Mouse (Mus musculus): ENCODE measurements around the gene Mindy3. TPM values are rescaled to one million over a fixed set of nuclear protein-coding genes. Genes with fewer than 3 reads are reported as not detected.

The Mindy3 gene
- polyA plus RNA-seq, 1 experiment, result 45.9 TPM

DNA sequence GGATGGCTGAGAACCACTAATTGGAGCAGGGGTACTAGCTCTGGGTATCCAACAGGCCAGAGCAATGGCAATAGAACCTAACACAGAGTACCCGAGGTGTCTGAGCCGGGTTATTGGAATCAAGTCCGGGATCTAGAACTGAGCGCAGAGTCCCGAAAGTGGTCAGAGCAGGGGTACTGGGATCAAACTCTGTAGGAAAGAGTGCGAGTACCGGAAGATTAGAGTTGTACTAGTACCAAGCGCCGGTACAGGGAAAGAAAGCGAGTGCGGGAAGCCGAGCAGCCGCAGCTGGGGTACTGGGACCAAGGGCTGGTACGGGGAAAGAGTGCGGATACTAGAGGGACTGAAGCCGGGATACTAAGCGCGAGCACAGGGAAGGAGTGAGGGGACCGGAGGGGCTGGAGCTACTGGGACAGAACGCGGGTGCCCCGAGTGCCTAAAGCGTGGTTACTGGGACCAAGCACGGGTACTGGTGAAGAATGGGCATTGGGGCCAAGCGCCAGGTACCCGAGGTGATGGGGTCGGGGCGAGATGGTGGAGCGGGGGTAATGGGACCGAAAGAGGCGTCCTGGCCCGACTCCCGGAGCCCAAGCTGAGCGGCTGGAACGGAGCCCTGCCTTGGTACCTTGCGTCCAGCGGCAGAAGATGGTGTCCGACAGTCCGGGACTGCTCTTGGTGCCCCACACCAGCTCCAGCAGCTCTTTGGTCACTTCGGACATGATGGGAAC is 572 bp downstream of the Mindy3 start:
- Histone ChIP-seq H3K27ac (ENCODE audit: insufficient read depth, low read depth, low read length) (peak overlapping the region; percentile 24; the same call in 1 of the 2 replicates), H3K27me3 (replicated peaks; ENCODE audit: control insufficient read depth, insufficient read depth, low read length) (no peaks in the 10 kb centered on the region), H3K4me1 (ENCODE audit: control insufficient read depth, insufficient read depth, low read length) (peaks cover 10% of the 10 kb centered on the region; the same call in 1 of the 2 replicates), H3K4me3 (ENCODE audit: insufficient read depth, low read depth, low read length) (peak overlapping the region; percentile 77), H3K36me3 (ENCODE audit: control insufficient read depth, insufficient read depth, low read length) (no peaks in the 10 kb centered on the region)
- under 1% methylated on average over 40 of the region's 40 CpGs for WGBS
- DNase-seq, result peak; percentile 27
- TF ChIP-seq CTCF (conservative IDR thresholded peaks at IDR 0.05; ENCODE audit: insufficient read depth, insufficient read length, low read depth, low read length) (no peak), POLR2A (IDR thresholded peaks at IDR 0.05; ENCODE audit: low read depth, low read length) (no peak)

DNA sequence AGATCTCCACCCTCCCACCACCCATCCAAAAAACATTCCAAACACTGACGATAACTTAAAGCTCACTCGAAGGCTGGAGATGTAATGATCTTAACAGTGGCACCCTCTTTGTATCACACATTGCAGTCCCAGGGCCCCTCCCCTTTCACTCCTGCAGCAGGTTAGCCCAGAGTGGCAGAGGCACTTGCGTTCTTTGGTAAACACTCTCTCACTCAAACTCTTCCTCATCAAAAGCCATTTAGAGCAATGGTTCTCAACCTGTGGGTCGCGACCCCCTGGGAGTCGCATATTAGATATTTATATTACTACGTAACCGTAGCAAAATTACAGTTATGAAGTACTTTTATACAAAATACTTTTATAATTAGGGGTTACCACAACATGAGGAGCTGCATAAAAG is 1.1 kb downstream of the Mindy3 start:
- Histone ChIP-seq H3K27ac (ENCODE audit: insufficient read depth, low read depth, low read length) (no peak overlapping the region), H3K4me1 (ENCODE audit: control insufficient read depth, insufficient read depth, low read length) (peaks cover 10% of the 10 kb centered on the region; the same call in 1 of the 2 replicates), H3K4me3 (ENCODE audit: insufficient read depth, low read depth, low read length) (peak overlapping the region; percentile 77), H3K27me3 (replicated peaks; ENCODE audit: control insufficient read depth, insufficient read depth, low read length) (no peaks in the 10 kb centered on the region), H3K36me3 (ENCODE audit: control insufficient read depth, insufficient read depth, low read length) (no peaks in the 10 kb centered on the region)
- no peak for TF ChIP-seq CTCF (conservative IDR thresholded peaks at IDR 0.05; ENCODE audit: insufficient read depth, insufficient read length, low read depth, low read length)
- no peak for TF ChIP-seq POLR2A (IDR thresholded peaks at IDR 0.05; ENCODE audit: low read depth, low read length)
- DNase-seq, result peak; percentile 8
- 41% methylated on average over 8 of the region's 8 CpGs for WGBS

DNA sequence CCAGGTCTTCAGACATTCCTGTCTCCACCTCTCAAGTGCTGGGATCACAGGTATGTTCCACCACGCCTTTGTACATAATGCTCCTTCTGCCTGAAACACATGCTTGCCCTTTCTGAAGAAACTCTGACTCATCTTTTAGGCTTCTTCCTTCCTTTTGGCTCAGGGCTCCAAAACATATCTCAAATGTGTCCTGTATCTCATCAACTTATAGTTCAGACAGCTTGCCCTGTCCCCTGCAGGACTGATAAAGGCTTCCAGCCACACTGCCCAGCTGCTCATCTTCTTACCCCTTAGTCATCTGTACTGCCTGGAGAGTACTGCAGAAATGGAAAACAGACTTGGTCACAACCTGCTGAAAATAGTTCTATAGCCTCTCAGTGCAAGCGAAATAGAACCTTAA is 7.0 kb downstream of the Mindy3 start:
- 89% methylated on average over 2 of the region's 2 CpGs for WGBS
- H3K4me3 ChIP-seq (ENCODE audit: insufficient read depth, low read depth, low read length), result no peak overlapping the region
- no peaks in the 10 kb centered on the region for H3K36me3 ChIP-seq (ENCODE audit: control insufficient read depth, insufficient read depth, low read length)
- TF ChIP-seq CTCF (conservative IDR thresholded peaks at IDR 0.05; ENCODE audit: insufficient read depth, insufficient read length, low read depth, low read length) (no peak), POLR2A (IDR thresholded peaks at IDR 0.05; ENCODE audit: low read depth, low read length) (no peak)
- H3K27me3 ChIP-seq (replicated peaks; ENCODE audit: control insufficient read depth, insufficient read depth, low read length), result no peaks in the 10 kb centered on the region
- no peak for DNase-seq
- H3K27ac ChIP-seq (ENCODE audit: insufficient read depth, low read depth, low read length), result no peak overlapping the region
- H3K4me1 ChIP-seq (ENCODE audit: control insufficient read depth, insufficient read depth, low read length), result peaks cover 11% of the 10 kb centered on the region; the same call in 1 of the 2 replicates

DNA sequence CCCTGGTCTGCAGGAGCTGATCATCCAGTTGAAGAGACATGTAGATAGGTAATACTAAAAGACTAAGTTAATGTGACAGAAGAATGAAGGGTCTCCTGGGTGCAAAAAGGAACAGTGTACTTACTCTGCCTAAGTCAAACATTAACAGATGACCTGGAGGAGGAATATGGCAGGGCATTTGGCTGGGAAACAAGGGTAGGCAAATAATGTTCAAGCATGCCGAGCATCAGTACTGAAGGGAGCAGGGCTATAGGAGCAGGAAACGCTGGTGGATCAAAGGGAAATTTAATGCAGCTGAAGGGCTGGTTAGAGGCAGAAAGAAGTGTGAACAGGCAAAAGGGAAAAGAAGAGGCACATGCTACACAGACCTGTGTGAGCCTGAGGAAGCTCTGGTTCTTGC is 8.1 kb downstream of the Mindy3 start:
- H3K4me1 ChIP-seq (ENCODE audit: control insufficient read depth, insufficient read depth, low read length), result peaks cover 8% of the 10 kb centered on the region; the same call in 1 of the 2 replicates
- TF ChIP-seq CTCF (conservative IDR thresholded peaks at IDR 0.05; ENCODE audit: insufficient read depth, insufficient read length, low read depth, low read length) (no peak), POLR2A (IDR thresholded peaks at IDR 0.05; ENCODE audit: low read depth, low read length) (no peak)
- no peak overlapping the region for H3K27ac ChIP-seq (ENCODE audit: insufficient read depth, low read depth, low read length)
- DNase-seq, result peak; percentile 40
- WGBS, result 20% methylated on average over 2 of the region's 2 CpGs
- H3K36me3 ChIP-seq (ENCODE audit: control insufficient read depth, insufficient read depth, low read length), result no peaks in the 10 kb centered on the region
- H3K4me3 ChIP-seq (ENCODE audit: insufficient read depth, low read depth, low read length), result no peak overlapping the region
- H3K27me3 ChIP-seq (replicated peaks; ENCODE audit: control insufficient read depth, insufficient read depth, low read length), result no peaks in the 10 kb centered on the region

DNA sequence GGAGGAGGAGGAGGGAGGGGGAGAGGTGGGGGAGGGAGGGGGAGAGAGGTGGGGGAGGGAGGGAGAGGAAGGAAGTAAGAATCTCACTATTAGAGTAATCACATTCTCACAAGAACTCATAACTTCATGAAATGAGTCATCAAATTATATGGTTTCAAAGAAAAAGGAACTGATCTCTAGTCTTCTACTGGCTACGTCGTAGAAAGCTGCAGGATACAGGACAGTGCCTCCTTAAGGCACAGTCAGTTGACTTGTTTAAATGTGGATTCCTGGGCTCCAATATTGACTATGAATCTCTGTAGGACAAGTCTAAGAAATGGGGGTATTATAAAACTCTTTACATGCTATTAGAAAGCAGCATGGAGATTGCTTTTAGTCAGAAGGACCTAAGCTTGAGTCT is 12.5 kb downstream of the Mindy3 start:
- Histone ChIP-seq H3K4me1 (ENCODE audit: control insufficient read depth, insufficient read depth, low read length) (peaks cover 4% of the 10 kb centered on the region; the same call in 1 of the 2 replicates), H3K36me3 (ENCODE audit: control insufficient read depth, insufficient read depth, low read length) (no peaks in the 10 kb centered on the region), H3K27me3 (replicated peaks; ENCODE audit: control insufficient read depth, insufficient read depth, low read length) (no peaks in the 10 kb centered on the region), H3K4me3 (ENCODE audit: insufficient read depth, low read depth, low read length) (no peak overlapping the region), H3K27ac (ENCODE audit: insufficient read depth, low read depth, low read length) (no peak overlapping the region)
- DNase-seq, result no peak
- 83% methylated on average over 2 of the region's 2 CpGs for WGBS
- no peak for TF ChIP-seq POLR2A (IDR thresholded peaks at IDR 0.05; ENCODE audit: low read depth, low read length)
- no peak for TF ChIP-seq CTCF (conservative IDR thresholded peaks at IDR 0.05; ENCODE audit: insufficient read depth, insufficient read length, low read depth, low read length)

DNA sequence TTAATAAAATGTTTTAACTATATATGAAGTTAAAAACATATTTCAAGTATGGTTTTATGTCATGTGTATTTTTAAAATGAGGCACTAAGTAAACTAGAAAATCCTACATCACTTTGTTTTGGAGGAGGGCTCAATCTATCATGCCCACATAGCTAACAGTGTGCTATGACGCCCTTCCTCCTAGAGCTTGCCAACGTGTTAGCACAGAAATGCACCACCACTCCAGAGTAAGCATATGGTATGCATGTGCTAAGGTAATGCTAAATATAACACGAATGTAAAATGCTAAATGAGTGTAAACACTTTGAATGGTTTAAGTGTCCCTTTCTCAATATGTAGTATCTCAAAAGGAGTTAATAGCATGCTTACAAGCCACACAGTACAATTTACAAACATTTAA is 16.8 kb downstream of the Mindy3 start:
- Histone ChIP-seq H3K27ac (ENCODE audit: insufficient read depth, low read depth, low read length) (no peak overlapping the region), H3K4me1 (ENCODE audit: control insufficient read depth, insufficient read depth, low read length) (no peaks in the 10 kb centered on the region), H3K4me3 (ENCODE audit: insufficient read depth, low read depth, low read length) (no peak overlapping the region), H3K27me3 (replicated peaks; ENCODE audit: control insufficient read depth, insufficient read depth, low read length) (no peaks in the 10 kb centered on the region), H3K36me3 (ENCODE audit: control insufficient read depth, insufficient read depth, low read length) (no peaks in the 10 kb centered on the region)
- no peak for DNase-seq
- no peak for TF ChIP-seq CTCF (conservative IDR thresholded peaks at IDR 0.05; ENCODE audit: insufficient read depth, insufficient read length, low read depth, low read length)
- WGBS, result 92% methylated on average over 3 of the region's 3 CpGs

DNA sequence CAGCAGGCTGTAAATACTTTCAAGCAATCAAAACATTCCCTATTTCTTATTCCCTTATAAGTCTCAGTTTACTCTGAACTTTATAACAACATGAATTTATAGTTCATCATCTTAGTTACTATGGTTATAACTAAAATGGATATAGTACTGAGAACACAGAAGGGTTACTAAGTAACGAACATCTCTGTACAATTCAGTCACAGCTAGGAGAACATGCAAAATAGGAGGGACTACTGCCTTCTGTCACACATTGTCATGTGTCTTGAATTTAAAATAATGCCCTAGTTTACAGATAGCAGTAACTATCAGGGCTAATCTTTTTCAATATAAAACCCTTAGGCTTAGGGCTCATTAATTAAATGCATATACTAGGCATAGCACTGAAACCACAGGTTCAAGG is 18.1 kb downstream of the Mindy3 start:
- no peak overlapping the region for H3K4me3 ChIP-seq (ENCODE audit: insufficient read depth, low read depth, low read length)
- no peak for DNase-seq
- no peaks in the 10 kb centered on the region for H3K4me1 ChIP-seq (ENCODE audit: control insufficient read depth, insufficient read depth, low read length)
- no peaks in the 10 kb centered on the region for H3K36me3 ChIP-seq (ENCODE audit: control insufficient read depth, insufficient read depth, low read length)
- H3K27me3 ChIP-seq (replicated peaks; ENCODE audit: control insufficient read depth, insufficient read depth, low read length), result no peaks in the 10 kb centered on the region
- TF ChIP-seq CTCF (conservative IDR thresholded peaks at IDR 0.05; ENCODE audit: insufficient read depth, insufficient read length, low read depth, low read length) (no peak), POLR2A (IDR thresholded peaks at IDR 0.05; ENCODE audit: low read depth, low read length) (no peak)
- no peak overlapping the region for H3K27ac ChIP-seq (ENCODE audit: insufficient read depth, low read depth, low read length)
- 92% methylated on average over 1 of the region's 1 CpGs for WGBS

All from kidney, adult 2 months (tissue).